Comparison of ENCODE assay signal across 14 mouse cellular contexts in genomic region chr4:8374061-8374460, GRCm38 (mm10).
"Had no signal": no experiment of that assay in that cellular context is flagged by ENCODE, and none has a peak within 500 bp of the region (broad histone marks: within the 10 kb centered on the region; RNA-seq: fewer than 3 reads in every experiment).

No protein-coding gene starts in this region.

- ATAC-seq: lung, postnatal 0 days had no signal

- H3K4me3 ChIP-seq: layer of hippocampus, adult 2 months; limb, embryonic 10.5 days; liver, embryonic 15.5 days; neural tube, embryonic 13.5 days had no signal

- H3K27ac ChIP-seq: layer of hippocampus, adult 2 months; limb, embryonic 10.5 days; liver, embryonic 15.5 days; neural tube, embryonic 13.5 days; stomach, postnatal 0 days had no signal

- H3K27me3 ChIP-seq: liver, embryonic 15.5 days; neural tube, embryonic 13.5 days had no signal

- DNase-seq: kidney, postnatal 10 days; kidney, postnatal 4 days; lung, adult 2 months; lung, postnatal 36 days; midbrain, embryonic 14.5 days; right cerebral cortex, postnatal 25 days; thymus, postnatal 4 days had no signal

- H3K9ac ChIP-seq: liver, embryonic 15.5 days; neural tube, embryonic 13.5 days had no signal

- H3K36me3 ChIP-seq: limb, embryonic 10.5 days; liver, embryonic 15.5 days; neural tube, embryonic 13.5 days had no signal

- H3K4me2 ChIP-seq: liver, embryonic 11.5 days; liver, embryonic 15.5 days; neural tube, embryonic 13.5 days had no signal

- H3K9me3 ChIP-seq: limb, embryonic 10.5 days; liver, embryonic 15.5 days; neural tube, embryonic 13.5 days had no signal

- H3K4me1 ChIP-seq: limb, embryonic 10.5 days; liver, embryonic 15.5 days; neural tube, embryonic 13.5 days had no signal
